Mouse (Mus musculus): Measurements from ENCODE around the gene Map2k7.

The Map2k7 gene

GRCm38 (mm10) chr8:4257350-4257749 is 18.8 kb downstream of the Map2k7 start:
- intact Hi-C loops (cut with DNase I), result loop anchor here (5.0 to 10.0 kb wide), 3 partner anchors 65 to 417 kb away; no protein-coding TSS in a partner anchor

DNA sequence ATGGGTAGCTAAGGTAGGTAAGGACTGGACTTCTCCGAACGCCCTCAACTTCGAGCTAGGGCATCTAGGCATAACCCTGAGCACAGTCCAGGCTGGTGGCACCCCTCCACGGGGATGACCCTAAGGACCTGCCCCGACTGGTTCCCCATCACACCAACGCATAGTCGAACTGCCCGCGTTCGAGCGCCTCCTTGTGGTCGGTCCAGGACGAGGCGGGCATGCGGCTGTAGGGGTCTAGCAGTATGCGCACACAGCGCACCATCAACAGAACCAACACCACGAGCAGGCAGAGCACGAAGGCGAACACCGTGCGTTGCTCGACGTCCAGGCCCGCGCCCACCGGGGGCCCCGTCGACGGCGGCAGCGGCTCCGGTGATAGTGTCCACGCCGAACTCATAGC is 19.7 kb downstream of the Map2k7 start:
- intact Hi-C loops (cut with DNase I), result loop anchor here (5.0 to 10.0 kb wide), 3 partner anchors 66 to 417 kb away; no protein-coding TSS in a partner anchor

DNA sequence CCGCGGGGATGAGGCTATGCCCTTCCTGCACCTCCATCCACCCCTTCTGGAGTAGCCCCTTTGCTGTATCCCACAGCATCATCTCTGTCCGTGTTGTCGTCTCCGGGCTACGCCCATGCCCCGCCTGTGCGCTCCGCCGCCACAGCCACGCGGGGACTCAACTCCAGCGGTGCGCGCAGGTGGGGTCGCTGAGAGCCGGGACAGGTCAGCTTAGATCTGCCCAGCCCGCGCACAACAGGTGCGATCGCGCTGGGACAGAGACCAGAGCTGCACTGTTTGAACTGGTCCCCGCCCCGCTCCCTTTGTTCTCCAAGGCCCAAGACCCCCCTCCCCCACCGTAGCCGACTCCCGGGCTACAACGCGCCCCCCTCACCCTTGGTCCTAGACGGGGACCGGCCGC is 20.1 kb downstream of the Map2k7 start:
- intact Hi-C loops (cut with DNase I), result loop anchor here (1.0 to 10.0 kb wide), 4 partner anchors 16 to 416 kb away; no protein-coding TSS in a partner anchor

GRCm38 (mm10) chr8:4259125-4259804 is 20.7 kb downstream of the Map2k7 start, which contains the start of gene Ctxn1:
Gene Ctxn1 (minus strand): TSS chr8:4259274.
- intact Hi-C loops (cut with DNase I), result loop anchor here (1.0 to 10.0 kb wide), 4 partner anchors 15 to 416 kb away; no protein-coding TSS in a partner anchor

DNA sequence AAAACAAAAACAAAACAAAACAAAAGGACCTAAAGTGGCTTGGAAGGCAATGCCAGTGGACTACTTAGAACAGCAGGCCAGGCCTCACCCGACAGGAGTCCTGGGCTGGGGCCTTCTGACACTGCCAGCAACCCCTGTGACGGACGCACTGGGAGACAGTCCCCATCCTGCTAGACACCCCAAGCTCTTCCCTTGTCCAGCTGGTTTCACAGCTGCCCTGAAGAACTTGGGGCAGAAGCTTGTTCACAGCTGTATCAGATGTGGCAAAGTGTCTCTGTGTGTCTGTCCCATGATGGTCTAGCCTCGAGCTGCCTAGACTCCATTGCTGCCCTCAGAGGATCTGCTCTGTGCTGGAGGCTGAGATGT is 21.2 kb downstream of the Map2k7 start:
- intact Hi-C loops (cut with DNase I), result loop anchor here (1.0 to 10.0 kb wide), 5 partner anchors 15 to 415 kb away; no protein-coding TSS in a partner anchor

DNA sequence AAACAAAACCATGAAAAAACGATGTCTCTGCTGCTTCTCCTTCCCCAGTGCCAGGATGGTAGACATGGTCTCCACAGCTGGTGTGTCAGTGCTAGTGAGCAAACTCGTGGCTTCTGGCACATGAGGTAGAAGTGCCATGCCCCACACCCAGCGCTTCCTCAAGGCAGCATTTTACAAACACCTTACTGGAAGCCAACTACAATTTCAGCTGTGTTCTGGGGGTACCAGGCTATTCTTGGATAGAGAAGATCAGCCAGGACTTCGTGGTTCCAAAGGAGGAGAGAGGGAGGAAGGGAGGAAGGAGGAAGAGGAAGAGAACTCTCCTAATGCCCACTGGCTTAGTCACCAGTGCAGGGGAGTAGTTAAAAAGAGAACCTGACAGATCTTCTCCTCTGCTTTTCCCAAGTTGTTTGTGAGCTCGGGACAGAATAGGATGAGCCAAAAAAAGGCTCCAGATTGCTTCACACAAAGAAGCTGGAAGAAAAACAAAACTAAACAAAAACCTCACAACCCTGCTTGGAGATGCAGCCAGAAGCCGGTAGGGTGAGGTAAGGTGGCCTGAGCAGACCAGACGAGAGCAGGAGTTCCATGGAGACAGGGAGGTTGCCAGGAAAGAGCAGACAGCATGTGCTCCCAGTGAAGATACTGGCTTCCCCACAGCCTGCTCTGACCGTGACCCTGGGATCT is 24.7 kb downstream of the Map2k7 start:
- intact Hi-C loops (cut with DNase I), result loop anchor here (10.0 kb wide), 1 partner anchor 252 kb away; no protein-coding TSS in a partner anchor

DNA sequence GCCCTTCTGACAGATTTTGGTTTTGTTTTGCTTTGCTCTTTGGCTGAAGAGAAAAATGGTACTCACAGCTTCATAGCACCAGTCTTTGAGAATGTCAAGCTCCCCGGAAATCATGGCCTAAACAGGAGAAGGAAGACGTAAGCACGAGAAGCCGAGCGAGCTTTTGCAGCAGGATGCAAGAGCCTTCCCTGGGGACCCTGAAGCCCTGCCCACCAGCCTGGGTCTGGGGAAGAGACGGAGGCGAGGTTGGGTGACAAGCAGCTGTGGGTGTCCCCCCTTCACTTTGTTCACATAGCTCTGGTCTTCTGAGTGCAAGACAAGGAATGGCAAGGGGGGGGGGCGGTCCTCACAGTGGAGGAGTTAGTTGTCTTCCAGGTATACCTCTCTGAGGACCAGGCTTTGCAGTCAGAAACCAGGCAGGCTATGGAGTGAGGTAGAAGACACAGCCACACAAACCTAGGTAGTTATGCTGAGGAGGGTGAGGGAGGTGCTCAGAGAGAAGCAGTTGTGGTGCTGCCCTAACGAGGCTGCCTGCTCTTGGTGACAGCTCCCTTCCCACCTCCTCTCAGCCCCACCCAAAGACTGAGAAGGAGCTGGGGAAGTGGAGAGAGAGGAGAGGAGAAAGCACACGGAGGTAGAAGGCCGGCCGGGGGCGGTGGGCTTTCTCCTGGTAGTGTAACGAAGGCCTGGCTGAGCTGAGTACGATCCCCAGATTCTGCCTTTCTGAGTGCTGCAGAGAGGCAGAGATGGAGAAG is 26.8 kb downstream of the Map2k7 start:
- intact Hi-C loops (cut with DNase I), result loop anchor here (10.0 kb wide), 1 partner anchor 249 kb away; no protein-coding TSS in a partner anchor

DNA sequence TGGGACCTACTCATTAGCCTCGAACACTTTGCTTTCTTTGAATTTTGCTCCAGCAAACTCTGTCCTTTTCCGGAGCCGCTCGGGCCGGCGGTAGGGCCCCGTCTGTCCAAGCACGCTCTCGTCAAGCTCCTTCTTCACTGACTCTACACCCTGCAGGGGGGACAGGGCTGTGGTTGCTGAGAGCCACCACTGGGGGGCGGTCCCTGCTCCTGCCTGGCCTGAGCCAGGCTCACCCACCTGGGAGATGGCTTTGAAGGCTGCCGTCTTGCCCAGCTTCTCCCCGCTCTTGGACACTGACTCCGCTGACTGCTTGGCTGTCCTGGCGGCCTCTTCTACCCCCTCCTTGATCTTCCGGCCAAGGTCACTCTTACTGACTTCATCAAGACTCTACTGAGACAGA is 29.1 kb downstream of the Map2k7 start:
- intact Hi-C loops (cut with DNase I), result loop anchor here (10.0 kb wide), 1 partner anchor 247 kb away; no protein-coding TSS in a partner anchor

- intact Hi-C loops (cut with DNase I), result loop anchor here (10.0 kb wide), 1 partner anchor 245 kb away; no protein-coding TSS in a partner anchor
Observed at GRCm38 (mm10) chr8:4269609-4270008, 31.1 kb downstream of the Map2k7 start.

GRCm38 (mm10) chr8:4275275-4276110 is 37.0 kb downstream of the Map2k7 start, which contains the start of gene Timm44:
Gene Timm44 (minus strand): TSS chr8:4275913.
- intact Hi-C loops (cut with DNase I), result loop anchor here (5.0 kb wide), 1 partner anchor 47 kb away; no protein-coding TSS in a partner anchor

DNA sequence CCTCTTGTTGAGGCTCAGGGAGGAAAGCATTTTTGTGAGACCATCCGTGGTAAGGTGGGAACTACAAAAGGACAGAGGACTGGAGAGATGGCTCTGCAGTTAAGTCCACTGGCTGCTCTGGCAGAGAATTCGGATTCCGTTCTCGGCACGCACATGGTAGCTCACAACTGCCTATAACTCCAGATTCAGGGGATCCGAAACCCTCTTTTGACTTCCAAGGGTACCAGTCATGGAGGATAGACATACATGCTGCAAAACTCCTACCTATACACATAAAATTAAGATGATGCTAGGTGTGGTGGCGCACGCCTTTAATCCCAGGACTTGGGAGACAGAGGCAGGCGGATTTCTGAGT is 37.5 kb downstream of the Map2k7 start:
- intact Hi-C loops (cut with DNase I), result loop anchor here (5.0 kb wide), 1 partner anchor 46 kb away; no protein-coding TSS in a partner anchor

- intact Hi-C loops (cut with DNase I), result no loop called here
Observed at GRCm38 (mm10) chr8:4292738-4293137, 54.2 kb downstream of the Map2k7 start.
